Mouse (Mus musculus) bone marrow, adult 2 months (tissue): ENCODE measurements around the gene Taf9.

Experiments
- CTCF ChIP-seq: fragments of 200-500 bp; IDR thresholded peaks from 2 replicates; pipeline ENCODE4 v1.5.1; 2011; ENCODE audit warnings: low read length, control low read depth; ENCODE audit not compliant: control insufficient read depth, insufficient read depth
- POLR2A ChIP-seq: fragments of 200-500 bp; IDR thresholded peaks from 2 replicates; pipeline ENCODE4 v1.6.1; 2011; ENCODE audit warnings: low read depth, mild to moderate bottlenecking, control low read depth, low read length, borderline replicate concordance; ENCODE audit not compliant: control insufficient read depth

GRCm38 (mm10) chr13:100611266-100611665 is 40.1 kb upstream of the Taf9 start:
- TF ChIP-seq CTCF = no peak
- no peak for TF ChIP-seq POLR2A
